Mouse (Mus musculus) lung, embryonic 14.5 days (tissue): ENCODE data around the gene Tmem183a. TPM values are rescaled to one million over a fixed set of nuclear protein-coding genes. Genes with fewer than 3 reads are reported as not detected.

Experiments used
- ATAC-seq: fragments of 200-750 bp; cut with Nextera tagmentation; 2 replicates; pipeline ENCODE4 v1.8.0; 2017; ENCODE audit warnings: mild to moderate bottlenecking, moderate TSS enrichment, moderate library complexity; ENCODE audit not compliant: insufficient read depth
- DNase-seq: peaks from one replicate; pipeline ENCODE4 v3.0.0-alpha.2; 2015
- H3K27ac ChIP-seq: fragments of 300-500 bp; sonication (generic); 2 replicates; pipeline ENCODE4 v1.5.1; 2014; ENCODE audit warnings: low read depth, mild to moderate bottlenecking, moderate library complexity
- H3K27me3 ChIP-seq: fragments of 300-500 bp; sonication (generic); 2 replicates; pipeline ENCODE4 v1.6.1; 2014; ENCODE audit warnings: low read length, control low read depth; ENCODE audit not compliant: insufficient read depth
- H3K36me3 ChIP-seq: fragments of 300-500 bp; sonication (generic); 2 replicates; pipeline ENCODE4 v1.6.1; 2014; ENCODE audit warnings: control low read depth; ENCODE audit not compliant: insufficient read depth
- H3K4me1 ChIP-seq: fragments of 300-500 bp; sonication (generic); 2 replicates; pipeline ENCODE4 v1.6.1; 2014; ENCODE audit warnings: antibody characterized with exemption, control low read depth; ENCODE audit not compliant: insufficient read depth
- H3K4me2 ChIP-seq: fragments of 300-500 bp; sonication (generic); 2 replicates; pipeline ENCODE4 v1.6.1; 2014; ENCODE audit warnings: mild to moderate bottlenecking
- H3K4me3 ChIP-seq: fragments of 300-500 bp; sonication (generic); 2 replicates; pipeline ENCODE4 v1.5.1; 2014; ENCODE audit warnings: low read depth, low read length
- H3K9ac ChIP-seq: fragments of 300-500 bp; sonication (generic); 2 replicates; pipeline ENCODE4 v1.6.1; 2014
- H3K9me3 ChIP-seq: fragments of 300-500 bp; sonication (generic); 2 replicates; pipeline ENCODE4 v1.6.1; 2016; ENCODE audit warnings: low read depth, low read length, control low read depth
- CTCF ChIP-seq: IDR thresholded peaks from 2 replicates; pipeline ENCODE4 v1.5.1; 2016; ENCODE audit warnings: antibody characterized with exemption, low read depth
- WGBS: fragments of 180-500 bp; shearing (Covaris S2); extraction: QIAGEN DNeasy Blood & Tissue Kit; methylation state at CpG from one replicate; pipeline ENCODE4 v1.1.7; 2014; 5-methylcytosine and 5-hydroxymethylcytosine counted together
- polyA plus RNA-seq: library from polyadenylated mRNA; unstranded; fragments of >200 nt; fragmentation: Nextera tagmentation; extraction: Ambion mirVana; gene quantifications from 2 replicates; pipeline ENCODE4 v1.2.1, GENCODE M21; 2014

Gene Tmem183a
- polyA plus RNA-seq, 1 experiment from 2014 or later: 106 TPM

DNA sequence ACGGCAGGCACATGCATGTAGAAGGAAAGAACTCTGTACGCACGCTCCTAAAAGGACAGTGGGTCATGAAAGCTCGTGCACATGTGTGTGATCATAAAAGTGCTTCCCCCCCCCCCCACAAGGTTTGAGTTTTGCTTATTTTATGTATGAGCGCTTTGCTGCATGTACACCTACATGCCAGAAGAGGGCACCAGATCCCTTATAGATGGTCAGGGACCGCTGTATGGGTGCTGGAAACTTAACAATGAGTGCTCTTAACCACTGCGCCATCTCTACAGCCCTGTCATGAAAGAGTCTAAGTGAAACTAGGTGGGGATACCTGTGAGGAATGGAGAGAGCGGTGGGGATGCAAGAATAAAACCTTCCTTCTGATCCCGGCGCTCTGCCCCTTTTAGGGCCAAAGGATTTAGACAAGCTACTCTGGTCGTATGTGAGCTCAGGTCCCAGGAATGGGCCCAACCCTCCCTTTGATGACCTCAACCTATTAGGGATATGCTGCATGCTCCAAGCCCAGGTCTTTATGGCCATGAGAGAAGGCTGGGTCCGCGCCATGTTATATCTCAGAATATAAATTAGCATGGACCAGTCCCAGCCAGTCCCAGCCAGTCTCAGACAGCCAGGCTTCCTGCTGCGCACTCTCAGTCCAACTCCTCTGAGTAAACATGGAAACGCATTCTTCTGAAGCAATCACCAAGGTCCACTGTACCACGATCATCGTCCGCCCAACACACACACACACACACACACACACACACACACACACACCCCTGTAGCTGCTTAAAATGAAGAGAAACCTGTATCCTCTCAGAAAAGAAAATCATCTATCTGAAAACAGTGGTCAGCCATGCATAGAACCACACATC, 21.8 kb downstream of the Tmem183a start:
- H3K9ac ChIP-seq: no peak overlapping the region
- H3K27me3 ChIP-seq: no peaks in the 10 kb centered on the region
- DNase-seq (no peak), ATAC-seq (no peak)
- no peaks in the 10 kb centered on the region for H3K36me3 ChIP-seq
- H3K4me1 ChIP-seq: peaks cover 6% of the 10 kb centered on the region; the same call in 1 of the 2 replicates
- WGBS: 93% methylated on average over 18 of the region's 18 CpGs
- peak; percentile 21; the same call in 1 of the 2 replicates for TF ChIP-seq CTCF
- H3K4me3 ChIP-seq: no peak overlapping the region
- H3K9me3 ChIP-seq: no peaks in the 10 kb centered on the region
- H3K27ac ChIP-seq: no peak overlapping the region
- no peak overlapping the region for H3K4me2 ChIP-seq

DNA sequence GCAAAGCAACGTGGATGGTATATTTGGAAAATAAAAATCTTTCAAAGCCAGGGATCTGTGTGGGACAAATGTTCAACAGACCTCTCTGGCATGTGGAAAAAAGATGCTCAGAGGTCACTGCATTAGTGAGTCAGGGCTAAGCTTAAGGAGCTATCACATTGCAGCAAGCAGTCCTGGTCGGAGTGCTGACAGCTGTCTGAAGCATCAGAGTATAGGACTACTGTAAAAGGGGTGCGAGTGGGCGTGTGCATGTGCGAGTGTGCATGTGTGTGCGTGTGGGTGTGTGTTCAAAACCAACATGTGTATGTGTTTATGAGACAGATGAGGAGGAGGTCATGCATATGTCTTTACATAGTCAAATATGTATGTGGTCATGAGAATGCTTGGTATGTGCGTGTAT, 22.6 kb downstream of the Tmem183a start:
- H3K4me1 ChIP-seq: peaks cover 3% of the 10 kb centered on the region; the same call in 1 of the 2 replicates
- no peak overlapping the region for H3K27ac ChIP-seq
- no peak overlapping the region for H3K9ac ChIP-seq
- H3K27me3 ChIP-seq: no peaks in the 10 kb centered on the region
- no peaks in the 10 kb centered on the region for H3K36me3 ChIP-seq
- DNase-seq (no peak), ATAC-seq (no peak)
- no peak for TF ChIP-seq CTCF
- whole genome bisulfite sequencing: 88% methylated on average over 7 of the region's 7 CpGs
- no peak overlapping the region for H3K4me2 ChIP-seq
- H3K4me3 ChIP-seq: no peak overlapping the region
- no peaks in the 10 kb centered on the region for H3K9me3 ChIP-seq

DNA sequence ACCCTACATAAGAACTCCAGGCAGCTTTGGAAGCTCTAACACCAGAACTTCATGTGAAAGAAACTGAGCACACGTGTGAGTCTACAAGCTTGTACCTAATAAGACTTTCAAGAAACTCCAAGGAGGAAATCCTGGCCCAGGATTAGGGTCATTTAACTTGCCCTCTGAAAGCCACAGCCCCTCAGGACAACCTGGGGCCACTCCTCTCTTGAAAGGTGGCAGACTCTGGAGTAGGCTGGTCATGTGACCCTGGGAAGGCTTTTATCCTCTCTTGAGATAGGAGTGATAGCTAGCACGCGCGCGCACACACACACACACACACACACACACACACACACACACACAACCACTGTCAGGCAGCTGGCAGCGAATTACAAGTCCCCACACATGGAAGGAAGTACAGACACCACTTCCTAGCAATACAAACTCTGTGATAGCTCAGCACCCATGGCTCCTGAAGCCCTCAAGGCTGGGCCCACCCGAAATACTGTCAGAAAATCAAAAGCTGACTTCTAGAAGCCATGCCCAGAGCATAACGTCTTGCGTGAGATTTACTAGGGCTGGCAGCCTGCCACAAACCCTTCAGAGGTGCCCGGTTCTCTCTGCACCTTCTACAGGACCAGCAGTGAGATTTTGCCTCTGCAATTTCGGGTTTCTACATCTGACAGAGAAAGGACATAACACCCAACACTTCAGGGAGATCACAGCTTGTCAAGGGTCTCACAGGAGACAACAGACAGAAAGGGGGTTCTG, 24.6 kb downstream of the Tmem183a start:
- no peaks in the 10 kb centered on the region for H3K9me3 ChIP-seq
- 71% methylated on average over 11 of the region's 11 CpGs for WGBS
- H3K9ac ChIP-seq: no peak overlapping the region
- DNase-seq (no peak), ATAC-seq (no peak)
- no peak overlapping the region for H3K4me2 ChIP-seq
- H3K36me3 ChIP-seq: no peaks in the 10 kb centered on the region
- H3K27me3 ChIP-seq: no peaks in the 10 kb centered on the region
- no peak overlapping the region for H3K27ac ChIP-seq
- no peak overlapping the region for H3K4me3 ChIP-seq
- no peak for TF ChIP-seq CTCF
- no peaks in the 10 kb centered on the region for H3K4me1 ChIP-seq

DNA sequence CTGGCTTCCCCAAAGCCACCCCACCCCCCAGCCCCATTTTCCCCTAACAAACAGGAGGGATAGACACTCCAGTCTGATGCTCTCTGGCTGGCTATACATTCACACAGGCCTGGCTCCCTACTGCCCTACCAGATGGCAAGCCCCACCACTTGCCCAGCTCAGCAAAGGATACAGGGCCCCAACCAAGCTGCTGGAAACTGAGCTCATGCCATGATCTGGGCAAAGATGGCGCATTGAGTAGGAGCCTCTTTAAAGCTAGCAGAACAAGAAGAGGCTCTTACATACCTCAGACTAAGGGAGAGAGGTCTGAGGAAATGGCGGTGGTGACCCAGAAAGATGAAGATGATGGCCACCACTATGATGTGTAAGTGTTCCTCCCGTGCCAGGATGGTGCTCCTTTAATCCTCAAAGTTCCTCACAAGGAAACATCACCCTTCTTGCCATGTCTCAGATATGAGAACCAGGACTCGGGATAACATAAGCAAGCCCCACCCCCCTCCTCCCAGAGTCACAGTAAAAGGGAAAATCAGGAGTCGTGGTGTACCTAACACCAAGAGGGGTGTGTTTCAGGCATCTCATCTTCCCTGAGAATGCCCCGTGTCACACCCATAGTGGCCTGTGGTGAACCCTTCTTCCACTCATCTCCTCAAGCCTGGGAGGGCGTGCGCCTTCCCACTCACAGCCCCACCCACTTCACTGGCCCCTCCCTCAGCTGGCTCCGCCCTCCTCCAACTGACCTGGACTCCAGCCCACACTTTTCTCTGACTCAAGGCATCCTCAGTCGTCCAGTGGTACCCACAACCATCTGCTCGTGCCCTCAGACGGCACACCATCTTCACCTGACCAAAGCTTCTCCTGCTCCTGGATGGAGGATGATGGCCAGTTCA, 25.6 kb downstream of the Tmem183a start:
- H3K36me3 ChIP-seq: no peaks in the 10 kb centered on the region
- 81% methylated on average over 12 of the region's 12 CpGs for WGBS
- no peak for DNase-seq
- H3K9ac ChIP-seq: no peak overlapping the region
- H3K4me2 ChIP-seq: no peak overlapping the region
- no peaks in the 10 kb centered on the region for H3K9me3 ChIP-seq
- no peaks in the 10 kb centered on the region for H3K4me1 ChIP-seq
- TF ChIP-seq CTCF: no peak
- no peak overlapping the region for H3K27ac ChIP-seq
- H3K27me3 ChIP-seq: no peaks in the 10 kb centered on the region
- no peak for ATAC-seq
- H3K4me3 ChIP-seq: no peak overlapping the region

DNA sequence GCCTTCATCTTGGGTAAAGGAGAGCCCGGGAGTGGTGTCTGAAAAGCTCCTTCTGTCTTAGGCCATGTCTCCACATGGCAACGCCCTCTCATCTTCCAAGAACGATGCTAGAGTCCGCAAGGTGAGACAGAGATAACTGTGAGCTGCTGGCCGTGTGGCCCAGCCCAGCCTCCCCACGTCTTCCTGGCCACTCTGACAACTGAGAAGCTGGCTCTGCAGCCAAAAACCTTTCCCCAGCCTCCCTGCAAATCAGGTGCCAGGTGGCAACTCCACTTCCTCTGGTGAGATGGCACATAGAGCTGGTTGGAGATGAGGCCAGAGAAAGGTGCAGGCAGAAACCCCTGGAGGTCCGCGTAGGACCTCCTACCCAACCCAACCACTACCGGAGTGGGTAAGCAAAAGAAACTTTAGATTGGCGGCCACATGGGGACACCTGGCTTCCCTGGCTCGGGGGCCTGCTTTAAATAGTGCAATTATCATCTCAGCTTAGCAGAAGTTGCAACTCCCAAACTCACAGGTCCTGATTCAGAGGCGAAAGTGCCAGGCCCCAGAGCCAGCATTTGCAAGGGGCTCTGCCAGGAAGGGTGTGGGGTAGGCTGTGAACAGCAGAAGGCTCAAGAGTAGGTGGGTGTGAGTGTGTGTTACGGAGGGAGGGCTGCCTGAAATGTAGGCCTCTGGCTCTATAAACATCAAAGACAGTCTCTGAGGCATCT, 26.4 kb downstream of the Tmem183a start:
- Histone ChIP-seq H3K27ac (no peak overlapping the region), H3K4me1 (no peaks in the 10 kb centered on the region), H3K9me3 (no peaks in the 10 kb centered on the region), H3K9ac (no peak overlapping the region), H3K4me3 (no peak overlapping the region), H3K27me3 (no peaks in the 10 kb centered on the region), H3K4me2 (no peak overlapping the region), H3K36me3 (no peaks in the 10 kb centered on the region)
- ATAC-seq (no peak), DNase-seq (no peak)
- no peak for TF ChIP-seq CTCF
- 67% methylated on average over 13 of the region's 13 CpGs for WGBS

DNA sequence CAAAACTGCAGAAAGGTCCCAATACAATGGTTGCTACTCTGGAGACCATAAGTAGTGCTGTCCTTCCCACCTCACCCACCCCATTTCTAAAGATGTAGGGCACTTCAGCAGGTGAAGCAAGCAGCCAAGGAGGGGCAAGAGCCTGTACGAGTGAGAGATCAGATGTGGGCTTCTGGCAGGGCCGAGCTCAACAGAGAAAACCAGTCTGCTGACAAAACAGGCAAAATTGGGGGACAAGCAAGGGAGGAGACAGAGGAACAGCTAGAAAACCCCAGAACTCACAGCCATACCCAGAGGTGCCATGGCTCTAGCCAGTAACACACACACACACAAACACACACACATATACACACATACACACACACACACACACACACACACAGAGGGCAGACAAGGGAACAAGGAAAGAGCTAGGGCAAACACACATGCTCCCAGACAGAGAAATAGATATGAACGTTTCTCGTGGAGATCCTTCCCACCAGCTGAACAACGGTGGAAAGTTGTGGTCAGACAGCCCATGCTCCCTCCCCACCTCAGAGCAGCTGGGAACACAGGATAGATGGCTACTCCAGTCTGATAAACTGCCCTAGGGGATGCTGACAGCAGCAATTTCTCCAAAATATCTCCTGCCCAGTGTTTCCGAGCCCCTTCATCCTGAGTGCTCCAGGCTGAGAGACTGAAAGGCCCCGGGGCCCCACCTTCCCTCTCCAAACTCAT, 27.5 kb downstream of the Tmem183a start:
- H3K27me3 ChIP-seq: no peaks in the 10 kb centered on the region
- H3K4me1 ChIP-seq: no peaks in the 10 kb centered on the region
- DNase-seq (no peak), ATAC-seq (no peak)
- no peak overlapping the region for H3K27ac ChIP-seq
- no peak overlapping the region for H3K9ac ChIP-seq
- H3K9me3 ChIP-seq: no peaks in the 10 kb centered on the region
- 50% methylated on average over 7 of the region's 7 CpGs for WGBS
- no peaks in the 10 kb centered on the region for H3K36me3 ChIP-seq
- TF ChIP-seq CTCF: no peak
- H3K4me2 ChIP-seq: no peak overlapping the region
- no peak overlapping the region for H3K4me3 ChIP-seq
